Mouse (Mus musculus) cortical plate, adult 2 months (tissue): ENCODE measurements around the gene Cfap77.

Experiments used
- CTCF ChIP-seq: fragments of 200-500 bp; IDR thresholded peaks from 2 replicates; pipeline ENCODE4 v1.5.1; 2011; ENCODE audit warnings: mild to moderate bottlenecking, control low read depth, low read length; ENCODE audit not compliant: insufficient read depth; ENCODE audit errors: extremely low read depth
- POLR2A ChIP-seq: fragments of 200-500 bp; IDR thresholded peaks from 2 replicates; pipeline ENCODE4 v1.6.1; 2011; ENCODE audit warnings: mild to moderate bottlenecking, low read length, control low read depth; ENCODE audit not compliant: insufficient read depth; ENCODE audit errors: extremely low read depth

GRCm38 (mm10) chr2:28917518-28918361, 137.1 kb downstream of the Cfap77 start:
- TF ChIP-seq POLR2A (no peak), CTCF (no peak)
